Mouse (Mus musculus): ENCODE data around the gene Phb. TPM values are rescaled to one million over a fixed set of nuclear protein-coding genes. Genes with fewer than 3 reads are reported as not detected.

Gene Phb
- total RNA-seq, 2 experiments from 2014 or later: 88.3 to 104 TPM

GRCm38 (mm10) chr11:95700778-95701739, 34.3 kb downstream of the Phb start:
- DNase-seq (ENCODE audit: extremely low spot score in 1 of 2, low spot score in 2 of 2): no peak
- intact Hi-C loops (cut with DNase I): no loop called here

GRCm38 (mm10) chr11:95704032-95704969, 37.5 kb downstream of the Phb start:
- intact Hi-C loops (cut with DNase I): no loop called here
- no peak for DNase-seq (ENCODE audit: extremely low spot score in 1 of 2, low spot score in 2 of 2)

- intact Hi-C loops (cut with DNase I): no loop called here
- no peak for DNase-seq (ENCODE audit: extremely low spot score in 1 of 2, low spot score in 2 of 2)
These were observed 38.2 kb downstream of the Phb start for GRCm38 (mm10) chr11:95704970-95705330.

GRCm38 (mm10) chr11:95709534-95710040, 42.8 kb downstream of the Phb start:
- DNase-seq (ENCODE audit: extremely low spot score in 1 of 2, low spot score in 2 of 2): no peak
- intact Hi-C loops (cut with DNase I): no loop called here

GRCm38 (mm10) chr11:95710478-95710877, 43.7 kb downstream of the Phb start:
- intact Hi-C loops (cut with DNase I): no loop called here
- DNase-seq (ENCODE audit: extremely low spot score in 1 of 2, low spot score in 2 of 2): no peak

GRCm38 (mm10) chr11:95712085-95712562, 45.4 kb downstream of the Phb start:
- DNase-seq (ENCODE audit: extremely low spot score in 1 of 2, low spot score in 2 of 2): peak in 1 of 2 experiments; percentile 54
- intact Hi-C loops (cut with DNase I): no loop called here

GRCm38 (mm10) chr11:95712563-95713224, 45.9 kb downstream of the Phb start, which contains the start of gene Zfp652:
Zfp652 (plus strand) TSS chr11:95712673.
- intact Hi-C loops (cut with DNase I): no loop called here
- DNase-seq (ENCODE audit: extremely low spot score in 1 of 2, low spot score in 2 of 2): peak; percentile 69 to 88

- intact Hi-C loops (cut with DNase I): no loop called here
- DNase-seq (ENCODE audit: extremely low spot score in 1 of 2, low spot score in 2 of 2): peak; percentile 28 to 75
These were observed 46.6 kb downstream of the Phb start for GRCm38 (mm10) chr11:95713225-95713810.

GRCm38 (mm10) chr11:95713811-95714241, 47.1 kb downstream of the Phb start:
- intact Hi-C loops (cut with DNase I): no loop called here
- DNase-seq (ENCODE audit: extremely low spot score in 1 of 2, low spot score in 2 of 2): no peak

GRCm38 (mm10) chr11:95714411-95714810, 47.7 kb downstream of the Phb start:
- DNase-seq (ENCODE audit: extremely low spot score in 1 of 2, low spot score in 2 of 2): no peak
- intact Hi-C loops (cut with DNase I): no loop called here

GRCm38 (mm10) chr11:95716136-95716535, 49.4 kb downstream of the Phb start:
- DNase-seq (ENCODE audit: extremely low spot score in 1 of 2, low spot score in 2 of 2): no peak
- intact Hi-C loops (cut with DNase I): no loop called here

GRCm38 (mm10) chr11:95719356-95719755, 52.6 kb downstream of the Phb start:
- no peak for DNase-seq (ENCODE audit: extremely low spot score in 1 of 2, low spot score in 2 of 2)
- intact Hi-C loops (cut with DNase I): no loop called here

GRCm38 (mm10) chr11:95723287-95723686, 56.5 kb downstream of the Phb start, which contains the start of gene B130006D01Rik:
B130006D01Rik (plus strand) TSS chr11:95723587.
- no peak for DNase-seq (ENCODE audit: extremely low spot score in 1 of 2, low spot score in 2 of 2)
- intact Hi-C loops (cut with DNase I): no loop called here

- DNase-seq (ENCODE audit: extremely low spot score in 1 of 2, low spot score in 2 of 2): no peak
- intact Hi-C loops (cut with DNase I): no loop called here
These were observed 57.7 kb downstream of the Phb start for GRCm38 (mm10) chr11:95724466-95724865.

- no peak for DNase-seq (ENCODE audit: extremely low spot score in 1 of 2, low spot score in 2 of 2)
- intact Hi-C loops (cut with DNase I): no loop called here
These were observed 59.4 kb downstream of the Phb start for GRCm38 (mm10) chr11:95726156-95726555.

GRCm38 (mm10) chr11:95727947-95728346, 61.2 kb downstream of the Phb start:
- intact Hi-C loops (cut with DNase I): no loop called here
- DNase-seq (ENCODE audit: extremely low spot score in 1 of 2, low spot score in 2 of 2): no peak

GRCm38 (mm10) chr11:95728916-95729907, 62.5 kb downstream of the Phb start:
- no peak for DNase-seq (ENCODE audit: extremely low spot score in 1 of 2, low spot score in 2 of 2)
- intact Hi-C loops (cut with DNase I): no loop called here
